Mouse (Mus musculus) adrenal gland, adult (tissue): ENCODE measurements around the gene Plxdc2.

ENCODE experiments used
- DNase-seq, 2 experiments: peaks; one replicate each; pipeline ENCODE4 v3.0.0; 2022 to 2023; ENCODE audit warnings: low spot score in 1 of 2; ENCODE audit not compliant: inconsistent age in 2 of 2

The Plxdc2 gene

DNA sequence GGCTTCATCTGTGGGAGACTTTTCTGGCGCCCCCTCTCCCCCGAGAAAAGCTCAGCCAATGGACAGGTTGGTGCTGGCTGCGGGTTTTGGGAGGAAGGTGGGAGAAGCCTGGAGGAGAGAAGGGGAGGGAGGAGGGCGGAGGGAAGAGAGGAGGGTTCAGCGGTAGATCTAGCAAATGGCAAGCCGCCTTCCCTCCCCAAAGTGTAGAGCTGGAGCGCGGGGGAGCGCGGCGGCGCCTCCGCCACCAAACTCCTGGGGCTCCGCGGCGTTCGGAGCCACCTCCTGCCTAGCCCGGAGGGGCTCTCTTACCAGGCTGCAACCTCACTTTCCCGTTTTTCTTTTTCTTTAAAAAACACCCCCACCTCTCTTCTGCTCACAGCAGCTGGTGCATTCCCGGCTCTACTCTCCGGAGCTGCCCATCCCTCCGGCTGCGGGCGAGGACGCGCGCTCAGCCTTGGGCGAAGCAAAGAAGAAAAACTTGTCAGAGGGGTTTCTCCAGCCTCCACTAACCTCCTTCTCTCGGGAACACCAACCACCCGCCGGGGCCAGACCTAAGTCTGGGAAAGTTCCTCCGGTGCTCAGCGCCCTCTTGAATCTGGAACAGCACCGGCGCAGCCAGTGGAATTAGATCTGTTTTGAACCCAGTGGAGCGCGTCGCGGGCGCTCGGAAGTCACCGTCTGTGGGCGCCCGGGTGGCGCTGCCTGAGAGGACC lies at the start of gene Plxdc2:
Plxdc2 (plus strand) TSS at position 199 of the 713 bp plus-strand sequence.
- peak; percentile 74 to 88 for DNase-seq

DNA sequence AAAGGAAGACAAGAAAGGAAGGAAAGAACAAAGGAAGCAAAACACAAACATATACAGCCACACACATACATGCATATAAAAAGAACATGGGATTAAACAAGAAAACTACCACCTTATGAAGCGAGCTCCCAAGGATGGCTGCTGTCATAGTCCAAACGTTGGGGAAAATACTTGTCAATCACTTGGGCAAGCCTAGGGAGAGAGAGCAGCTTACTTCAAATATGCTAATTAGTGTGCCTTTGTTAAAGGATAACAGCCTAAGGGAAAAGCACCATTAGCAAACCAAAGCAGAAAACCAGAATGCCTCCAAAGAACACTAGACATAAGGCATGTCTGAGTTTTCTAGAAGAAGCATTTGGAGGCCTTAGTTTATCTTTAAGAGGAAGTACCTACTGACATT lies 45.7 kb upstream of the Plxdc2 start:
- DNase-seq = no peak

DNA sequence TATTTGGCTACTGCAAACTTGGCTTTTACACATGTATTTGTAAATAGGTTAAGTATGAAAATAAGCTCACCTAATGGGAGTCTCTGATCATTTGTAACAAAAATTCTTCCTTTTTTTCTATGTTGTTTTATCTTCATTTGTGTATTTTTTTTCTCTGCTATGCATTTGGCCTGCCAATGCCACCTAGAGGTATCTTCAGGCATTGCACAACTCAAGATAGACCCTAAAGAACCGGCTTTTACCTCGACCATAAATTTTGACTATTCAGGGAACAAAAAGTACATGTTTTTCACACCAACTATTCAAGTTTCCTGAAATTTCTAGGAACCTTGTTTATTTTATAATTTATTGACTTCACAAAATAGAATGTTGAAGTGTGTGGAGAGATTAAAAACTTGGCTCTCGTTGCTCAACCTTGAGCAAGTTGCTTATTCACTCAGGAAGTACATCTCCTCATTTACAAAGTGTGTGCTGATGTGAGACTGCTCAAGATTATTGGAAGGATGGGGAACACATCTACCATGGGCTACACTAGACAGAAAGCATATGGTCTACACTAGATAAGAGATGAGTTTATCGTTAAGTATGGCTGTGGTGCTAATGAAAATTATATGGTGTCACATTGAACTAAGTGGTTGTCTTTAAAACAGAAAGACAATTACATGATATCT lies 43.6 kb upstream of the Plxdc2 start:
- DNase-seq = peak in 1 of 2 experiments; percentile 66

DNA sequence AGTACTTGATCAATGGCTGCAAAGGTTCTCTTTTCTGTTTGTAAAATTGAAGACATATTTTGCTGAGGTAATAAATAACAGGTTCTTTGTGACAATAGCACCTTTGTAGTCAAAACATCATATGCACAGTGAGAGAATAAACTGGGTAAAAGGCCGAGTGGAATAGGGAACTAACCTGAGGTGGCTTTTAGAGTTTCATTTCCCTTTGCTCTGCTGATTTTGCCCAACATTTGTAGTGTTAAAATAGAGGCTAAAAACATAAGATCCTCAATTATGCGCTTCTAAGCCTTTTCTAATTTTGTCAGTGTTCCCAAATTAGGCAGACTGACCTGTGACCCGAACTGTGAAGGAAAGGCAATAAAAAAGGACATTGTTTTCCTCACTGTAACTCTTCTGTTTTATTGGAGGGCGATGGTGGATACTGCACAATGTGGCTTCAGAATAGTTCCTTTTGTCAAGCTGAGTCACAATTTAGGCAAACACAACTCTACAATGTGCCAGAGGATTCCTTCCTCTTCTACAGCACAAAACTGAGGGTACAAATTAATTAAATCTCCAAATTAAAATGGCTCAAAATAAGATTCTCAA lies 20.8 kb upstream of the Plxdc2 start:
- DNase-seq = no peak

DNA sequence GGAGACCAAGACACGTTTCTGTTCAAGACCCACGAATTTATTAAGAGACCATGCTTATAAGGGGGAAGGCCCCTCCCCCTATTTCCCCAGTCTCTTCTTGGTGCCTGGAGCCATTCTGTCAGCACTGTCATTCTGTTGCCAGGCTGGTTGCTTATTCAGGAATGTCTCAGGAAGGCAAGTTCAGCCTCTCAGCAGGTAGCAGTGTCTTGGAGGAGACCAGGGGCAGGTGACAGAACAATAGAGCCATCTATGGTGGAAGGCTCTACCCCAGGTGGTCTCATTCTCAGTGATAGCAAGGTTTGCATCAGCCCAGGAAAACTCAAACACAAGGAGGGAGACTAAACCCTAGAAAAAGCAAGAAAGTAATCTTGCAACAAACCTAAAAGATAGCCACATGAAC lies 11.5 kb upstream of the Plxdc2 start:
- DNase-seq = no peak

DNA sequence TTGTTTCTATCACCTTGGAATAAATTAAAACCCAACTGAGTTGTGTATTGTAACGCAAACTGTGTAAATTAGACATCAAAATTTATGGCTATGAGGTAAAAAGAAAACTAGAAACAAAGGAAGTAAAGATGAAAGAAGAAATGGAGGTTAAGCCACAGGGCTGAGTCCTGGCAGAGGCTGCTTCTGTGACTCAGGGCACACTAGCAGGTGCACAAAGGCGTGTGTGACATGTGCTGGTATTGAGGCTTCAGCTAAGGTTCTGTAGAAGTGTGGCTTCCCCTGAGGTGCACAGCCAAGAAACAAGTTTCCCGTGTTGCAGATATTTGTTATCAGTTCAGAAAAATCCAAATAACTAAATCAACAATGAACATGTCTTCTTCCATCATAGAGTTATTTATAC lies 5.0 kb upstream of the Plxdc2 start:
- no peak for DNase-seq

DNA sequence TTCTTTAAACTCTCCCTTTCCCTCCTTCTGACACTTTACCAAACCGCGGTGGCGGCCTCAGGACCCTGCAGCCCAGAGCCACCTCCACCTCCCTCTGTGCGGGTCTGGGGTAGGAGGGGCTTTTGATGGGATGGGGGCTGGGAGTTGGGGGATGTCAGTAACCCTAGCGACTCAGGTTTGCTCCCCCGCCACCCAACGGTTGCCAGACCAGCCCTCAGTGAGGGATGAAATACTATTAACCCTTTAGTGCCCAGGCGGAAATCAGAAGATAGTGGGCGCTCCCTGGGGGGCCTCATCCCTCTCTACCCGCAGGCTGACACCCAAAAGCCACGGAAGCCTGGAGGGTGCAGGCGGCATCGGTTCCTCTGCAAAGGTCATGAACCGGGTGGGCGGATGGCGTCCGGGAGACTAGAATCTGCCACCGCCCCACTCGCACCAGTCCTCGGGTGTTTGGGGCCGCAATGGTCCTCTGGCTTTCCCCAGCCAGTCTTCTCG lies 446 bp upstream of the Plxdc2 start:
- no peak for DNase-seq

DNA sequence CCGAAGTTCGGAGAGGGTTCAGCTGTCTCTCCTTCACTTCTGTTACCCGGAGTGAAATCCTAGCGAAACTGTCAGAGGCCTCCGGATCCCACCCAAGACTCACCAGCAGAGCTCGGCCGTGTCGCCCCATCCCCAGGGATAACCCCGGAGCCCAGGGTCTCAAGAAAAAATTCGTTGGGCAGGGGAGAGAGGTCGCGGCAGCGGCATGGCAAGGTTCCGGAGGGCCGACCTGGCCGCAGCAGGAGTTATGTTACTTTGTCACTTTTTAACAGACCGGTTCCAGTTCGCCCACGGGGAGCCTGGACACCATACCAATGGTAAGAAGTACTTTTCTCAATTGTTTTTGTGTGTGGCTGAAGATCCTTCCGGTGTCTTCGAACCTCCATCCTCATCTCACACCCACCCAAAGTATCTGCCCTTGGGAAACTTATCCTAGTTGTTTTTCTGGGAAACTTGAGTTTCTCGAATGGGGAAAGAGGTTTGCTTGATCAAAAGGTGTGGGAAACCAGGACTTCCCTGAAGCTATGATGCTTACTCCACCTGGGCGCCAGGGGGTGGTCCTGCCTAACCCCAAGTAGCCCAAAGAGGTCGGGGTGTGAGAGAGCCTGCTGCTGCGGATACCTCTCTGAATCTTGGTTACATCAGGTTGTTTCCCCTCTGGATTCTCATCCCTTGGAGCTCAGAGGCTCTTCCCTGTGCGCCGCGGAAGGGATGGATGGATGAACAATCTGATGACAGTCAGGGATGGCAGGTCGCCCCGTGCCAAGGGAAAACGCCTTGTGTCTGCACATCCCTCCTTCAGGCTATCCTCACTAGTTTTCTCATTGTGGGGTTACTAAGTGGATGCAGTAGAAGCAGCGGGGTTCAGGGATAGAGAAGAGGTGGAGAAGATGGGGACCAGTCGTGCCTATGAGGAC lies 1.1 kb downstream of the Plxdc2 start:
- peak; percentile 13 to 51 for DNase-seq

DNA sequence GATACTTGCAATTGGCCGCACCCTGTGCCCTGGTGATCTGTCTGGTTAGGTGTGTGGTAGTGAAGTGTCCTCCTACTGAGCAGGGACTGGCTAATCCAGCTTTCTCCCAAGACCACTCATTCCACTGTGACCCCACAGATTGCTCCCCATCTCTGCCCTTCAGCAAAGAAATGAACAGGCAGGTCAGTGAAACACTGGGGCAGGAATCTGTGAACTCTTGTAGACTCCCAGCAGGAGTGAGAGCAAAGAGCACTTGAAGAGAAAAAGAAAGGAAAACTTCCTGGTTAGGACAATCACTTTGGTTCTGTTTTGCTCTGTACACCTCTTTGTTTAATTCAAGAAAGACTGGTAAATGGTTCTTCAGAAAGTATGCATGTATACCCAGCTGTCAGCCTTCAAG lies 1.8 kb downstream of the Plxdc2 start:
- no peak for DNase-seq

DNA sequence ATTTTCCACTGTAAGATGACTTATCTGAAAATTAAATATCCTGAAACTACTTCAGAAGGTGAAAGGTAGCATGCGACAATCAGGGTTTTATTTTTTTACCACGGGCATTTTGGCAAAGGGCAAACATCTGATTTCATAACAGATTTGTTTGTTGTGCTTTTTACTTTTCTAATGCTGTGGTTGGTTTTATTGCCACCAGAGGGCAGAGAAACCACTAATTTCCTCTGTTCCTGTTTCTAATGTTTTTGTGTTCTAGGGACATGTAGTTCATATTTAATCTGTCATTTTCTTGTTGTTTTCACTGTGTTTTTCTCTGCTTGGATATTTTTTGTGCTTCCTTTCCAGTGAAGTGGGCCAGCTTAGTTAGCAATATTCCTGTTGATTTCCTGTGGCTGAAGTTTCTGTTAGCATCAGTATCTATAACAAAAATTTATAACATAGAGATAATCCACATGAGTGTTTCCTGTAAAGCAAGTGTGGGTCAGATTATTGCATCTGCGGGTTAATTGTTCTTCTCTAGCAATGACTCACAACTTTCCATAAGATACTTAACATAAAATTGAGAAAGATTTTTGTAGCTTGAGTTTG lies 3.3 kb downstream of the Plxdc2 start:
- peak in 1 of 2 experiments; percentile 74 for DNase-seq

DNA sequence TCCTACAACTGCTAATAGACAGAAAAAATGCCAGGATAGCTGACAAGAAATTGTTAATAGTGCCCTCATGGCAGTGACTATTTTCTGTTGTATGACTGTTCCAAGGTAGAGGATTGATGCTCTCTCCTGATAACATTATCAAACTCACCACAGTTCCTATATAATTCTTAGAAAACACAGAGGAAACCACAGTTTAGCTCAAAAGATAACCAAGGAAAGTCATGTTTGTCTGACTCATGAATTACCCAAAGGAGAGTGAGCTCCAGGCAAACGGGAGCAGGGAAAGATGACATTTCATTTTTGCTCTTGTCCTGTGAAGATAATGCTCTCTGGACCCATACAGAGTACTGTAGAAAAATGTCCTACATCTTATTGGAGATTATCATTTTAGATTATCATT lies 8.6 kb downstream of the Plxdc2 start:
- no peak for DNase-seq

DNA sequence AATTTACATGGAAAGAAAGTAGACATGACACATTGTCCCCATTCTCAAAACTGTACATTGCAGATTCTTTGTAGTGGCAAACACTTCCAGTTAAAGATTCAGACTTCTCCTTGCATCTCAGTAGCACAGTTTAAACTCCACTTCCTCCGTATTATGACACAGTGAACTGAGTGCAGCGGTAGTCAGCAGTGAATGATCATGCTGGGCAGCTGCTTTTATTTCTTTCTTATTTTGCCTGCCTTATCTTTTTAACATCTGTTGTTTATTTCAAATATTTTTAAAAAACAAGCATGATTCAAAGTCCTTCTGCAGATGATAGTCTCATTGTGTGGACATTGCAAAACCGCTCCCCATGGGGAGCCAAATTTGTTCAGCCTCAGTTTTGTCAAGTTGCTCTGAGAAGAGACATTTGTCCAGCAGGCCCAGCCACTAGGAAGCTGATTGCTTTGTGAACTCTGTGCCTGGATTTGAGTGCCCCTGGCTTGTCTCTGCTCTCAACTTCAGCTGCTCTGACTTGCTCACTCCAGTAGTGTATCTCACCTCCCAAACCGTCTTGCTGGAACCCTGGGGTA lies 9.8 kb downstream of the Plxdc2 start:
- DNase-seq = peak in 1 of 2 experiments; percentile 29

DNA sequence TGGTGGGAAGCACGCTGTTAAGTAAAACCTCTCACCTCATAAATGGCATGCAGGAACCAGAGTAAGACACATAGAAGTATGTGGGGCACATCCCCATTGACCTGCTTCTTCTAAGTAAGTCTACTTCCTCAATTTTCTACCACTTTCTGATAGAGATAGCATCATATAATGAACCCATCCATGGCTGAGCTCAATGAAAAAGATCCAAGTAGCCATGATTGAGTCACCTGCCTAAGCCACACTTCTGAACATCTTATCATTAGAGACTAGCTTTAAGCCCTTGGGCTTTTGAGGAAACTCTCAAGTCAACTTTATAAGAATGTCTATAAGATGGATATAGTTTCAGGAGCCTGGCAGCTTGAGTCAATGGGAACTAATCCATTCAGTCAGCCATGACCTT lies 14.3 kb downstream of the Plxdc2 start:
- DNase-seq = no peak

DNA sequence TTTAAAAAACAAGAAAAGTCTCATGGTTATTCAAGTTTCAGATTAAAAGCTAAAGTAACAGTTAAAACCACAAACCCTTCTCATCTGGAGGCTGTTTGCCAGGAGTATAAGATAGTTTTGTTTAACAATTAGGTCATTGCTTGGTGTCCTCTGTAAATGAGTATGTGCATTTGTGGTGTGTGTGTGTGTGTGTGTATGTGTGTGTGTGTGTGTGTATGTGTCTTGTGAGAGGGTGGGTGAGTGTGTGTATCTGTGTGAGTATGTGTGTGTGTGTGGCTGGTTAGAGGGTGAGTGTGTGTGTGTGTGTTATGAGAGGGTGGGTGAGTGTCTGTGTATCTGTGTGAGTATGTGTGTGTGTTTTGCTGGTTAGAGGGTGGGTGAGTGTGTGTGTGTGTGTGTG lies 18.2 kb downstream of the Plxdc2 start:
- DNase-seq = no peak

DNA sequence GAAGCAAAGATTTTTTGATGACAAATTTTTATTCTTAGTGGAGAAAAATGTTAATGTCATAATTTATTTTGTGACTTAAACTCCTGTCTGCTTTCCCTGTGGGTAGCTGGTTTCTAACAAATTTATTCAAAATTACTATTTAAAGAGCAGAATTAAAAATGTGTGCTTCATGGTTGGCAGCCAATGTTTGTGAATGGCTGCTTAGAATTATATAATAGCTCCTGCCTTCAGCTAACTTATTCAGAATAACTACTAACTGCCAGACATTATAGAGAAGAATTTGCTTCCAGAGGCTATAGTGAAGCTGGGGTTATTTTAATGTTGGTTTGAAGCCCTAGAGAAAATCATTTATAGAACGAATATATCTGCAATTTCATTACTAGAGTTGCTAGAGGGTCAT lies 30.1 kb downstream of the Plxdc2 start:
- DNase-seq = no peak

DNA sequence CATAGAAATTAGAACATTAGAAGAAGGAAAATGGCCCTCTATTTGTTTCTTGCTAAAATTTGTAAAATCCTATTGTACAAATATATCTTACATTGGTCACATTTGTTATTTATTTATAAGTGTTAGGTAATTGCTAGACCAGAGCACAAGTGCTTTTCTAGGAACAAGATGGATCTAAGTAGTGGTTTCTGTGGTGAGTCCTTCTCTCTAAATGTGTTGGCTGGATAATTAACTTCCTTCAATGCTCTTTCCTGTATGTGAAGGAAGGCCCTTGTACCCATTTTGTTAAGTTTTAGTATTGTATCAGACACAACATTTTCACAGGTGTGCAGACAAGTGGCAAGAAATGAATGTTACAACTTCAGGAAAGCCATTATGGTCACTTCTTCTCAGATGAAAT lies 30.6 kb downstream of the Plxdc2 start:
- DNase-seq = no peak

DNA sequence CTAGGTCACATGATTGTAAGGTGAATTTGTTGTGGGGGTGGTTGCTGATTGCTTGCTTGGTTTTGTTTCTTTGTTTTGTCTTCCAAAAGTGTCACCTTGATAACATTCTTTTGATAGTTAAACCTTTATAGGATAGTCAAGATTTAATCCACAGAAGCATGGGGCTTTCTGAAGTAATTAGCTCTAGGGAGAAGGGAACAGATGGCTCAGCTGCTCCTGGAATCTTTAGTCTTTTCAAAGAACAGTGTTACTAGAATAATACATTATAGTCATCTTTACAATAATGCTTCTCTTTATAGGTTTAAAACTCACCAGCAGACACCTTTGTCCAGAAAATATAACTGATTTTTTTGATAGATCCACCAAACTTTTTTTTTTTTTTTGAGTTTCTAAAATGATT lies 31.7 kb downstream of the Plxdc2 start:
- DNase-seq = no peak

DNA sequence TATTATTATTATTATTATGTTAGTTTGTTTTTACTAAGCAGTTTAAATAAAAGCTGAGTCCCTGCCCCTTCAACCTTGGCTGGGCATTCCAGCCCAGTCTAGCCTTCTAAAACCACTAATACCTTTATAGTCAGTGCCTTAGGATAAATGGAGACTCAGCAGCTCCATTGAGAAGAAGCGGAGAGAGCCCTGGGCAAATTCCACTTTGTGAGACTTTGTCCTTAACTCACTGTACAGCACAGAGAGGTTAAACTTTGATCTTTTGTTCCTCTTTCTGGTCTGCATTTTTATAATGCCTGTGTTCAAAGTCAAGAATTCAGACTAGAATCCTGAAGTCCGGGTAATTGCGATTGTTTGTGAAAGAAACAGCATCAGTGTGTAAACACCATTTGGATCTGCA lies 41.4 kb downstream of the Plxdc2 start:
- no peak for DNase-seq

DNA sequence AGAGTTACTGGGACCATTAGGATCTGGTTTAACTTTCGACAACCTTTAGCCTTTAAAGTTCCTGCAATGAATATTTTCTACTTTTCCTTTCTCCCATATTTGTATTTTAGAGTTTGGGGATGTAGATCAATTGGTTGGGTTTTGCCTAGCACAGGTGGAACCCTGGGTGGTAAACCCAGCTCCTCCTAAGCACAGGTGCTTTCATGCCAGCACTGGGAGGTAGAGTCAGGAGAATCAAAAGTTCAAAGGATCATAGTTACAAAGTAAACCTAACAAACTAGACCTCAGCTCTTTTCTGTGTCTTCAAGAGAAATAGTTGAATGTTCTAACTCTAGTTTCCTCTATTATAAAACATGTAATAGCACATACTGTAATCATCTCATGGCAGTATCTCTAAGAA lies 41.9 kb downstream of the Plxdc2 start:
- DNase-seq = no peak

DNA sequence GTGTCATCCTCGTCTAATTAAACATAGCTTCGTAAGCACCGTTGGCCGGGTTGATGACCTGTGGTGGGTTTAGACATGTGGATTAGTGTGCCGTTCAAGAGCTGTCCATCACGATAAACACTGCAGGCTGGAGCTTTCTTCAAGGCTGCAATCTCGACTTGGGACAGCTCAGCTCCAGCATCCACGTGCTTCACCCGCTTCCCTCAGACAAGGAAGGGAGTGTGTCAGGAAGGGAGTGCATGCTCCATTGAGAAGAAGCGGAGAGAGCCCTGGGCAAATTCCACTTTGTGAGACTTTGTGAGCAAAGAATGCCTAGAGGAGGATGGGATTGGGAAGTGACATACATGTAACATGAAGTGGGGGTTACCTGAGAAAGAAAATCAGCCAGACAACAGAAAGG lies 42.8 kb downstream of the Plxdc2 start:
- no peak for DNase-seq

DNA sequence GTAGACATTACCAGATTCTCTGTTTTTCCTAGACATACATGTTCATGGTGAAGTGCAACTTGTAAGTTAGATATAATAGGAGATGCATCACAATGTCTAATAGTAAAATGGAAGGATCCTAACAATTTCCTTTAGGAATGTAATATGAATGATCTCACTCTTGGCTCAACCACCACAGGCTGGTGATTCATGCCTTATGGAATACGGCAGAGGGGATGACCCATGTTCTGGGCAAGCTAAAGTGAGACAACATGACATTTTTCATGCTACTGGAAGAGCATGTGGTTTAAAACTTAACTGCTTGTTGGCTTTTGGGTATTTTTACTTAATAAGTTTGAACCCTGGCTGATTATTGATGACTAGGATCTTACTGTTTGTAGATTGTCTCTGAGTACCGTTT lies 50.4 kb downstream of the Plxdc2 start:
- peak; percentile 37 to 62 for DNase-seq
